Mouse (Mus musculus) C2C12 (cell line): Measurements from ENCODE around the gene Map2.

Experiments used
- CEBPB ChIP-seq: IDR thresholded peaks from one replicate; pipeline ENCODE4 v1.6.1; 2011; ENCODE audit warnings: low read depth, mild to moderate bottlenecking, control low read depth, moderate library complexity
- CTCF ChIP-seq: IDR thresholded peaks from one replicate; pipeline ENCODE4 v1.5.1; 2011; ENCODE audit not compliant: control insufficient read depth, insufficient read depth, insufficient read length
- FOSL1 ChIP-seq: IDR thresholded peaks from one replicate; pipeline ENCODE4 v1.8.0; 2011; ENCODE audit warnings: mild to moderate bottlenecking, low read length; ENCODE audit not compliant: poor library complexity, insufficient read depth, severe bottlenecking
- MAX ChIP-seq: IDR thresholded peaks from one replicate; pipeline ENCODE4 v1.6.1; 2011; ENCODE audit warnings: mild to moderate bottlenecking, control low read depth
- MYOD1 ChIP-seq: IDR thresholded peaks from one replicate; pipeline ENCODE4 v1.6.1; 2011; ENCODE audit warnings: low read depth; ENCODE audit not compliant: control insufficient read depth, insufficient read length
- MYOG ChIP-seq: IDR thresholded peaks from one replicate; pipeline ENCODE4 v1.6.1; 2011; ENCODE audit not compliant: control insufficient read depth, insufficient read length; ENCODE audit errors: extremely low read depth
- USF1 ChIP-seq: IDR thresholded peaks from one replicate; pipeline ENCODE4 v1.6.1; 2011; ENCODE audit warnings: low read depth, mild to moderate bottlenecking, control low read depth, moderate library complexity

DNA sequence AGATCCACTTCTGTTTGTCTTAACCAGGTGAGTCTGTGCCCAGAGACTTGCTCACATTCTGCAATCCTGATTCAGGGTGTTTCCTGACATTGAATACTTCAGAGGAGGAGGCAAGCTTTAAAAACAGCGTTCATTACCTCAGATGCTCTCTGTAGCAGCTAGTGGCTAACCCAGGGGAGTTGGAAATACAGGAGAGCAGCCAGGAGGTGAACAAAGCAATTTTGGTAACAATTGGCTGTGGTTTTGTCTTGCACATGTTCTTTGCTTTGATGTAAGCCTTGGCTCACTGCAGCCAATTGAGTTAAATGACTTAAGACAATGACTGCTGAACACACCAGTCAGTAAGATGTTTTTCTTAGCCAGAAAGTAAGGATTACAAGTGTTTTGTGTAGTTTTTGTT, 48.3 kb downstream of the Map2 start:
- no peak for TF ChIP-seq CTCF
- TF ChIP-seq MAX, result no peak
- TF ChIP-seq USF1, result no peak
- TF ChIP-seq CEBPB, result no peak
- no peak for TF ChIP-seq MYOG
- no peak for TF ChIP-seq FOSL1
- no peak for TF ChIP-seq MYOD1
